ENCODE assay signal across 8 mouse cellular contexts in the genomic region with DNA sequence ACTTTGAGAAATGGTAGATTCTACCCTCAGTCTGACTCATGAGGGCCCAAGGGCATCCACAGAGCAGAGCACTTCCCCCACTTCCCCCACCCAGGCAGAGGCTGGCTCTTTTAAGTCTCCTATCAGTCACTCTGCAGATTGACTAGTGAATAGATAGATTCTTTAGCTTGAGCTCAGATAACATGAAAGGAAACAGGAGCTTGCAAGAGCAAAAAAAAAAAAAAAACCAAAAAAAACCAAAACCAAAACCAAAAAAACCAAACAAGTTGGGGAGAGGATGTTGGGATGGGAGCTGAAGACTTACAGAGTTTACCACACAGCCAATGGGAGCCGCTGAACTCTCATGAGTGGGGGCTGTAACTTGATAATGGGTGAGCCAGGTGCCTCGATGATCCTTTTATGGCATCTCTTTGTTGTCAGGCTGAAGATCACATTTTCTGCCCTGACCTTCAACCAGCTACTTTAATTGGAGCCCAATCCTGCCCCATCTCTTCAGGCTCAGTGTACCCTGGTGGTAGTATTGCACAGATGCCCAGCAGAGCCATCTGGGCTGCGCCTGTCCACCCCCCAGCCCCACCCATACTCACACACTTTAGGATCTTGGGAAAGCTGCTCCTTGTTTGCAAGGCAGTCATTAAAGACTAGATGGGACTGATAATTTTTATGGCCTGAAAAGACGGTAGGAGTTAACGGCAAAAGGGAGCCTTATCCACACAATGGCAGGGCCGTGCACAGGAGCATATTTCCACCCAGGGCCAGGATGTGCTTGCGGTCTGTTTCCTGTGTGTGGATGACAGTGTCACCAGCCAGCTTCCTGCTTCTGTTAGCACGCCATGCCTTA. TPM values are rescaled to one million over a fixed set of nuclear protein-coding genes. Genes with fewer than 3 reads are reported as not detected.
DNase-seq lines count a peak whose midpoint lies in the region; ATAC-seq and TF ChIP-seq lines count a peak whose summit lies in the region.

No protein-coding gene starts in this region.

- no peak overlapping the region for H3K4me2 ChIP-seq in midbrain, postnatal 0 days (ENCODE audit: low read depth, low read length, poor library complexity, severe bottlenecking)
- peak overlapping the region; percentile 30 for H3K4me2 ChIP-seq in heart, postnatal 0 days (ENCODE audit: low read depth, low read length)
- peak overlapping the region; percentile 51 for H3K4me2 ChIP-seq in liver, embryonic 11.5 days
- no peak overlapping the region for H3K4me2 ChIP-seq in forebrain, postnatal 0 days (ENCODE audit: low read depth)

- no peak for TF ChIP-seq CTCF in midbrain, postnatal 0 days (IDR thresholded peaks at IDR 0.05)
- TF ChIP-seq CTCF in heart, postnatal 0 days (IDR thresholded peaks at IDR 0.05; ENCODE audit: low read depth) = no peak
- TF ChIP-seq CTCF in forebrain, postnatal 0 days (IDR thresholded peaks at IDR 0.05; ENCODE audit: low read depth) = no peak

- no peaks in the 10 kb centered on the region for H3K27me3 ChIP-seq in midbrain, embryonic 10.5 days (ENCODE audit: low read depth, poor library complexity, severe bottlenecking)
- no peaks in the 10 kb centered on the region for H3K27me3 ChIP-seq in midbrain, postnatal 0 days (ENCODE audit: insufficient read depth, low read length)
- H3K27me3 ChIP-seq in heart, postnatal 0 days (ENCODE audit: control insufficient read depth, insufficient read depth, low read length) = no peaks in the 10 kb centered on the region
- H3K27me3 ChIP-seq in liver, embryonic 11.5 days (replicated peaks; ENCODE audit: control insufficient read depth, insufficient read depth, low read length) = no peaks in the 10 kb centered on the region
- H3K27me3 ChIP-seq in forebrain, postnatal 0 days (ENCODE audit: insufficient read depth, low read length) = no peaks in the 10 kb centered on the region

- ATAC-seq in midbrain, postnatal 0 days (ENCODE audit: low FRiP score) = no peak
- ATAC-seq in heart, postnatal 0 days (ENCODE audit: insufficient read depth, low read depth) = peak; percentile 80
- peak; percentile 60 for ATAC-seq in liver, embryonic 11.5 days (replicated peaks; ENCODE audit: low FRiP score)
- ATAC-seq in forebrain, postnatal 0 days = no peak

- H3K27ac ChIP-seq in midbrain, embryonic 10.5 days (replicated peaks) = 0 out of 2 replicates have a peak overlapping the region, but pooled peaks have one; percentile 49
- H3K27ac ChIP-seq in midbrain, postnatal 0 days (ENCODE audit: low read depth, low read length) = no peak overlapping the region
- peak overlapping the region; percentile 70 for H3K27ac ChIP-seq in heart, postnatal 0 days (ENCODE audit: low read depth)
- H3K27ac ChIP-seq in liver, embryonic 11.5 days (ENCODE audit: low read depth, low read length) = no peak overlapping the region
- no peak overlapping the region for H3K27ac ChIP-seq in forebrain, postnatal 0 days (ENCODE audit: low read depth, low read length)

- H3K36me3 ChIP-seq in midbrain, embryonic 10.5 days = no peaks in the 10 kb centered on the region
- no peaks in the 10 kb centered on the region for H3K36me3 ChIP-seq in midbrain, postnatal 0 days (ENCODE audit: insufficient read depth, low read length)
- no peaks in the 10 kb centered on the region for H3K36me3 ChIP-seq in heart, postnatal 0 days (replicated peaks; ENCODE audit: control insufficient read depth, insufficient read depth, low read length)
- no peaks in the 10 kb centered on the region for H3K36me3 ChIP-seq in liver, embryonic 11.5 days (ENCODE audit: control insufficient read depth, insufficient read depth, low read length)
- H3K36me3 ChIP-seq in forebrain, postnatal 0 days (ENCODE audit: insufficient read depth) = no peaks in the 10 kb centered on the region

- WGBS in midbrain, embryonic 10.5 days = 87% methylated on average over 8 of the region's 8 CpGs
- WGBS in midbrain, postnatal 0 days = 91% methylated on average over 8 of the region's 8 CpGs
- 50% methylated on average over 8 of the region's 8 CpGs for WGBS in heart, postnatal 0 days
- WGBS in liver, embryonic 11.5 days = 23% methylated on average over 8 of the region's 8 CpGs
- WGBS in forebrain, postnatal 0 days = 87% methylated on average over 8 of the region's 8 CpGs

- H3K4me3 ChIP-seq in midbrain, embryonic 10.5 days = no peak overlapping the region
- H3K4me3 ChIP-seq in midbrain, postnatal 0 days (ENCODE audit: low read depth, low read length) = no peak overlapping the region
- no peak overlapping the region for H3K4me3 ChIP-seq in heart, postnatal 0 days (ENCODE audit: low read depth, low read length)
- no peak overlapping the region for H3K4me3 ChIP-seq in liver, embryonic 11.5 days (ENCODE audit: low read depth, low read length)
- no peak overlapping the region for H3K4me3 ChIP-seq in forebrain, postnatal 0 days (ENCODE audit: low read depth, low read length)

- H3K9ac ChIP-seq in midbrain, postnatal 0 days (replicated peaks; ENCODE audit: low read length, poor library complexity, severe bottlenecking) = no peak overlapping the region
- H3K9ac ChIP-seq in heart, postnatal 0 days (replicated peaks; ENCODE audit: low read depth, low read length) = no peak overlapping the region
- no peak overlapping the region for H3K9ac ChIP-seq in liver, embryonic 11.5 days (ENCODE audit: low read depth, low read length)
- H3K9ac ChIP-seq in forebrain, postnatal 0 days = no peak overlapping the region

- TF ChIP-seq EP300 in heart, postnatal 0 days (IDR thresholded peaks at IDR 0.05; ENCODE audit: low read depth) = no peak

- no peak for DNase-seq in midbrain, embryonic 10.5 days (ENCODE audit: low spot score)
- DNase-seq in midbrain, postnatal 0 days (ENCODE audit: low spot score) = no peak
- DNase-seq in heart, postnatal 0 days (ENCODE audit: low spot score) = peak; percentile 52
- no peak for DNase-seq in liver, embryonic 11.5 days (ENCODE audit: low spot score)
- peak; percentile 82 for DNase-seq in thymus, postnatal 0 days (ENCODE audit: low spot score)
- DNase-seq in forebrain, postnatal 0 days = no peak
- DNase-seq in frontal cortex, postnatal 14 days (ENCODE audit: low spot score in 2 of 2) = no peak
- DNase-seq in testis, postnatal 10 days (ENCODE audit: low spot score) = no peak

- no peaks in the 10 kb centered on the region for H3K9me3 ChIP-seq in midbrain, embryonic 10.5 days (replicated peaks)
- no peaks in the 10 kb centered on the region for H3K9me3 ChIP-seq in midbrain, postnatal 0 days (ENCODE audit: low read length)
- no peaks in the 10 kb centered on the region for H3K9me3 ChIP-seq in heart, postnatal 0 days (replicated peaks; ENCODE audit: control insufficient read depth, low read length)
- H3K9me3 ChIP-seq in liver, embryonic 11.5 days (ENCODE audit: control insufficient read depth, low read length) = no peaks in the 10 kb centered on the region
- no peaks in the 10 kb centered on the region for H3K9me3 ChIP-seq in forebrain, postnatal 0 days (ENCODE audit: low read length)

- peaks cover 7% of the 10 kb centered on the region; the same call in 1 of the 2 replicates for H3K4me1 ChIP-seq in midbrain, embryonic 10.5 days
- H3K4me1 ChIP-seq in midbrain, postnatal 0 days (ENCODE audit: insufficient read depth, low read length) = no peaks in the 10 kb centered on the region
- H3K4me1 ChIP-seq in heart, postnatal 0 days (ENCODE audit: control insufficient read depth, insufficient read depth) = no peaks in the 10 kb centered on the region
- H3K4me1 ChIP-seq in liver, embryonic 11.5 days (replicated peaks; ENCODE audit: control insufficient read depth, insufficient read depth, low read length) = peaks cover 7% of the 10 kb centered on the region
- H3K4me1 ChIP-seq in forebrain, postnatal 0 days (ENCODE audit: insufficient read depth) = no peaks in the 10 kb centered on the region

RNA-seq across cellular contexts. Expression of a gene that starts 38.0 kb away (rescaled TPM):
- polyA plus RNA-seq in midbrain, embryonic 10.5 days (2016; fragmentation: Nextera tagmentation; extraction: Ambion mirVana) = 0.16 TPM in 1 of 2 replicates, not detected in the other
- total RNA-seq in midbrain, postnatal 0 days (2014; rRNA removed) = 0.14 and 0.22 TPM in 2 replicates
- polyA plus RNA-seq in midbrain, postnatal 0 days (2015; fragmentation: Nextera tagmentation; extraction: Ambion mirVana) = 0.98 and 1.2 TPM in 2 replicates
- 0.31 TPM in 2 replicates for total RNA-seq in heart, postnatal 0 days (2014; rRNA removed; ENCODE audit: low replicate concordance)
- polyA plus RNA-seq in heart, postnatal 0 days (2015; fragmentation: Nextera tagmentation; extraction: Ambion mirVana) = 0.23 and 0.48 TPM in 2 replicates
- polyA plus RNA-seq in liver, embryonic 11.5 days (2014; fragmentation: Nextera tagmentation; extraction: Ambion mirVana) = 0.18 and 0.45 TPM in 2 replicates
- polyA plus RNA-seq in thymus, postnatal 0 days (2015; fragmentation: Nextera tagmentation; extraction: Ambion mirVana) = 0.75 and 0.79 TPM in 2 replicates
- 0.85 and 4.2 TPM in 2 replicates for total RNA-seq in forebrain, postnatal 0 days (2014; rRNA removed)
- polyA plus RNA-seq in forebrain, postnatal 0 days (2015; fragmentation: Nextera tagmentation; extraction: Ambion mirVana) = 1.3 and 1.8 TPM in 2 replicates

Comparison
In these comparisons a context has a peak if more than half of its experiments do, and no peak if none do; other contexts are left out.
1. H3K27ac ChIP-seq: peak in midbrain, embryonic 10.5 days (single experiment) and heart, postnatal 0 days (single experiment); none in midbrain, postnatal 0 days (single experiment), liver, embryonic 11.5 days (single experiment) and forebrain, postnatal 0 days (single experiment).
2. DNase-seq: peak in heart, postnatal 0 days (single experiment) and thymus, postnatal 0 days (single experiment); none in midbrain, embryonic 10.5 days (single experiment), midbrain, postnatal 0 days (single experiment), liver, embryonic 11.5 days (single experiment), forebrain, postnatal 0 days (single experiment), frontal cortex, postnatal 14 days (0 of 2) and testis, postnatal 10 days (single experiment).
3. ATAC-seq: peak in heart, postnatal 0 days (single experiment) and liver, embryonic 11.5 days (single experiment); none in midbrain, postnatal 0 days (single experiment) and forebrain, postnatal 0 days (single experiment).
4. H3K4me2 ChIP-seq: peak in heart, postnatal 0 days (single experiment) and liver, embryonic 11.5 days (single experiment); none in midbrain, postnatal 0 days (single experiment) and forebrain, postnatal 0 days (single experiment).